In genomic region chr11:24804623-24805023, GRCm38 (mm10) we compare ENCODE assay signal across 12 mouse cellular contexts.
DNase-seq lines count a peak whose midpoint lies in the region; ATAC-seq lines count a peak whose summit lies in the region.
"Had no signal": no experiment of that assay in that cellular context is flagged by ENCODE, and none has a peak within 500 bp of the region (broad histone marks: within the 10 kb centered on the region; RNA-seq: fewer than 3 reads in every experiment).

No protein-coding gene starts in this region.

- no peak overlapping the region for H3K4me2 ChIP-seq in kidney, embryonic 16.5 days (replicated peaks; ENCODE audit: low read depth, low read length)
- no peak overlapping the region for H3K4me2 ChIP-seq in intestine, embryonic 14.5 days (ENCODE audit: low read length)
- H3K4me2 ChIP-seq: embryonic facial prominence, embryonic 15.5 days had no signal

- DNase-seq in kidney, postnatal 10 days, result peak; percentile 16
- DNase-seq in Muller cell, postnatal 12 days (ENCODE audit: inconsistent ontology term), result peak; percentile 37
- DNase-seq in adrenal gland, postnatal 36 days, result peak; percentile 40 to 43
- no peak for DNase-seq in intestine, embryonic 14.5 days (ENCODE audit: low spot score)
- no peak for DNase-seq in left cerebral cortex, adult 8-10 months (ENCODE audit: low spot score in 2 of 2)
- no peak for DNase-seq in frontal cortex, postnatal 36 days (ENCODE audit: low spot score in 2 of 2)
- DNase-seq in gastrocnemius, postnatal 10 days, result no peak
- DNase-seq: heart, adult 2 months; kidney, adult 18-20 months had no signal

- no peaks in the 10 kb centered on the region for H3K4me1 ChIP-seq in kidney, embryonic 16.5 days (ENCODE audit: insufficient read depth, low read length)
- H3K4me1 ChIP-seq in intestine, embryonic 14.5 days (replicated peaks; ENCODE audit: control insufficient read depth, insufficient read depth, low read length), result no peaks in the 10 kb centered on the region
- H3K4me1 ChIP-seq: embryonic facial prominence, embryonic 15.5 days had no signal

- 24% methylated on average over 8 of the region's 8 CpGs for WGBS in kidney, embryonic 16.5 days
- 49% methylated on average over 8 of the region's 8 CpGs for WGBS in intestine, embryonic 14.5 days

- no peaks in the 10 kb centered on the region for H3K36me3 ChIP-seq in kidney, embryonic 16.5 days (ENCODE audit: insufficient read depth, low read length)
- no peaks in the 10 kb centered on the region for H3K36me3 ChIP-seq in intestine, embryonic 14.5 days (ENCODE audit: control insufficient read depth, insufficient read depth, low read length)
- H3K36me3 ChIP-seq: embryonic facial prominence, embryonic 15.5 days had no signal

- no peaks in the 10 kb centered on the region for H3K9me3 ChIP-seq in kidney, embryonic 16.5 days (ENCODE audit: low read length)
- H3K9me3 ChIP-seq in intestine, embryonic 14.5 days (ENCODE audit: control insufficient read depth, low read length), result no peaks in the 10 kb centered on the region
- H3K9me3 ChIP-seq: embryonic facial prominence, embryonic 15.5 days had no signal

- no peaks in the 10 kb centered on the region for H3K27me3 ChIP-seq in kidney, embryonic 16.5 days (ENCODE audit: insufficient read depth, low read length)
- H3K27me3 ChIP-seq in intestine, embryonic 14.5 days (replicated peaks; ENCODE audit: control insufficient read depth, insufficient read depth, low read length), result no peaks in the 10 kb centered on the region
- H3K27me3 ChIP-seq: embryonic facial prominence, embryonic 15.5 days had no signal

- no peak overlapping the region for H3K4me3 ChIP-seq in kidney, embryonic 16.5 days (ENCODE audit: low read length)
- no peak overlapping the region for H3K4me3 ChIP-seq in intestine, embryonic 14.5 days (ENCODE audit: low read depth, low read length)
- H3K4me3 ChIP-seq: embryonic facial prominence, embryonic 15.5 days; heart, adult 2 months had no signal

- ATAC-seq in kidney, embryonic 16.5 days (ENCODE audit: low FRiP score, low TSS enrichment), result no peak
- peak; percentile 50 for ATAC-seq in intestine, embryonic 14.5 days (replicated peaks; ENCODE audit: low FRiP score, low TSS enrichment, low read depth)

- no peak overlapping the region for H3K9ac ChIP-seq in kidney, embryonic 16.5 days (replicated peaks; ENCODE audit: low read length)
- no peak overlapping the region for H3K9ac ChIP-seq in intestine, embryonic 14.5 days (ENCODE audit: low read length)
- H3K9ac ChIP-seq: embryonic facial prominence, embryonic 15.5 days had no signal

- no peak overlapping the region for H3K27ac ChIP-seq in kidney, embryonic 16.5 days (ENCODE audit: low read length)
- no peak overlapping the region for H3K27ac ChIP-seq in intestine, embryonic 14.5 days (ENCODE audit: low read depth)
- H3K27ac ChIP-seq: embryonic facial prominence, embryonic 15.5 days; heart, adult 2 months; macrophage had no signal

Comparison
In these comparisons a context has a peak if more than half of its experiments do, and no peak if none do; other contexts are left out.
1. DNase-seq: peak in kidney, postnatal 10 days (single experiment), Muller cell, postnatal 12 days (single experiment) and adrenal gland, postnatal 36 days (2 of 2); none in intestine, embryonic 14.5 days (single experiment), left cerebral cortex, adult 8-10 months (0 of 2), frontal cortex, postnatal 36 days (0 of 2) and gastrocnemius, postnatal 10 days (single experiment).